Mouse (Mus musculus): ENCODE data around the gene Chst15. TPM values are rescaled to one million over a fixed set of nuclear protein-coding genes. Genes with fewer than 3 reads are reported as not detected.

Chst15 gene
- polyA plus RNA-seq, 1 experiment from 2014 or later = 13.1 TPM

DNA sequence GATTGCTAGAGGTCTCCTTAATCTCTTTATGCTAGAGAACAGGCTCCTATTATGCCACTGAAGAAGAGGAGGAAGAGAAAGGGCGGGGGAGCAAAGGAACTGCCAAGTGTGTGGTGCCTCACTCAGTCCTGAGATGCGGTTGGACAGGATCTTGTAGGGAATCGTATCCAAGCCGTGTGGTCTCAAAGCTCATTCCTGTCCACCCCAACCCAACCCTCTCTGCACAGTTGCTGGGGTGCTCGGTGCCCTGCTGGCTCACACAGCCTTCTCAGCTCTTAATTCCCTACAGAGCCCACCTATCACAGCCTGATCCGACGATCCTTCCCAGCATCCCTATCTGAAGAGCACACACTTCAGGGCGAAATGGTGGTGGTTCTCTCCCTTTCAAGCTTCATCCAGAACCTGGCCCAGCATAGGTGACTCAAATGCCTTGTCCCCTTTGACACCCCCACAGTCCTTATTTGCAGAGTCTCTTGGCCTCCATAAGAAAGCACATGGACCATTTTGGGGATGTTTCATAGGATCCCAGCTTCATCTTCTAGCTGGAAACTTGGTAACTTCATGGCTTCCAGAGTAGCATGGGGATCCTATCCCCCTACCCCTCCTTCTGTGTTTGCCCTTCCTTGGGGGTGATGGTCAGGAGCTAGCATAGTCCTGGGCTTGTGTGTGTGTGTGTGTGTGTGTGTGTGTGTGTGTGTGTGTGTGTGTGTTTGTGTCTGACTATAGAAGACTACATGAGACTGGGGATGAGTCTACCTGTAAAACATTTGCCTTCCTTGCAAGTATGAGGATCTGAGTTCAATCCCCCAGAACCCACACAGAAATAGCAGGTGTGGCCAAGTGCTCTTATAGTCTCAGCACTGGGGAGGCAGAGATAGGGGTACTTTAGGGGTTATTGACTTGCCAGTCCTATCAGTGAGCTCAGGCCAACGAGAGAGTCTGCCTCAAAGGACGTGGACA is 40.1 kb upstream of the Chst15 start:
- H3K9me3 ChIP-seq (ENCODE audit: control insufficient read depth, low read length) = no peaks in the 10 kb centered on the region
- no peak overlapping the region for H3K4me2 ChIP-seq (ENCODE audit: low read depth, low read length, severe bottlenecking)
- peaks cover 6% of the 10 kb centered on the region; the same call in 1 of the 2 replicates for H3K4me1 ChIP-seq (replicated peaks; ENCODE audit: control insufficient read depth, insufficient read depth, low read length)
- H3K4me3 ChIP-seq (ENCODE audit: low read depth, low read length) = no peak overlapping the region
- ATAC-seq (replicated peaks; ENCODE audit: low FRiP score) (no peak), DNase-seq (ENCODE audit: low spot score) (no peak)
- no peaks in the 10 kb centered on the region for H3K36me3 ChIP-seq (ENCODE audit: control insufficient read depth, insufficient read depth, low read length)
- no peaks in the 10 kb centered on the region for H3K27me3 ChIP-seq (ENCODE audit: control insufficient read depth, insufficient read depth, low read length)
- H3K27ac ChIP-seq (ENCODE audit: low read depth, low read length) = no peak overlapping the region
- H3K9ac ChIP-seq (ENCODE audit: low read length) = no peak overlapping the region
- 30% methylated on average over 10 of the region's 10 CpGs for WGBS

DNA sequence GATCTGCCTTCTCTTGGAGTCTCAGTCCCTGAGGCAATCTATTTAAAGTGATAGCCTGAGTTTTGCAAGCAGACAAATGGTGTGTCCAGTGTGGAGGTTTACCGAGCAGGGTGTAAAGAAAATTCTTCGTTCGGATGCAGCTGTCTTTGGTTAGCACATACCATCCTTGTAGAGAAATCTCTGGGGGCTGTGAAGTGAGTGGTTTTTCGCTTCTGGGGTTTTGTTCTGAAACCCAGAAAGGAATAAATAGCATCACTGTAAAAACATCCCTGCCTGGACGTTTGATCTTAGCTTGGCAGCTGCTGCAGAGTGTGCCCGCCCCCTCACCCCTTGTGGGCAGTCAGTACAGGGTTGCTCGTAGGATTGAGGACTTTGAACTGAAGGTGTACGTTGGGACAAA is 39.2 kb upstream of the Chst15 start:
- Histone ChIP-seq H3K9ac (ENCODE audit: low read length) (no peak overlapping the region), H3K4me2 (ENCODE audit: low read depth, low read length, severe bottlenecking) (no peak overlapping the region), H3K27ac (ENCODE audit: low read depth, low read length) (no peak overlapping the region), H3K27me3 (ENCODE audit: control insufficient read depth, insufficient read depth, low read length) (no peaks in the 10 kb centered on the region), H3K4me1 (replicated peaks; ENCODE audit: control insufficient read depth, insufficient read depth, low read length) (peaks cover 6% of the 10 kb centered on the region; the same call in 1 of the 2 replicates), H3K9me3 (ENCODE audit: control insufficient read depth, low read length) (no peaks in the 10 kb centered on the region), H3K36me3 (ENCODE audit: control insufficient read depth, insufficient read depth, low read length) (no peaks in the 10 kb centered on the region), H3K4me3 (ENCODE audit: low read depth, low read length) (no peak overlapping the region)
- WGBS = 22% methylated on average over 8 of the region's 8 CpGs
- ATAC-seq (replicated peaks; ENCODE audit: low FRiP score) (no peak), DNase-seq (ENCODE audit: low spot score) (no peak)

DNA sequence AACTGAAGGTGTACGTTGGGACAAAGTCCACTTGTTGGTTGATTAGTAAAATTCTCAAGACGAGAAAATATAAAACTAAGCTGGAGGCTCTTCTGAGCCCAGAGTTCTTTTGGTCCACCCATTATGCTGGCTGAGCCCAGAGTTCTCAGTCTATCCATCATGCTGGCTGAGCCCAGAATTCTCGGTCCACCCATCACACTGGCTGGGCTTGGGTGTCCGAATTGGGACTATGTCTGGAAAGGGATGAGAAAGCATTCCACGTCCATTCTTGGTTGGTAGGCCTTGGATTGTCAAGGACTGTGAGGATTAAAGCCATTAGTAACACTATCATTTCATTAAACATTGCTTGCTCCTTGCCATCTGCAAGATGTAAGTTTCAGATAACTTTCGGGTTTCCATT is 38.7 kb upstream of the Chst15 start:
- no peak for DNase-seq (ENCODE audit: low spot score)
- Histone ChIP-seq H3K9ac (ENCODE audit: low read length) (no peak overlapping the region), H3K4me2 (ENCODE audit: low read depth, low read length, severe bottlenecking) (no peak overlapping the region), H3K4me1 (replicated peaks; ENCODE audit: control insufficient read depth, insufficient read depth, low read length) (peaks cover 6% of the 10 kb centered on the region; the same call in 1 of the 2 replicates), H3K4me3 (ENCODE audit: low read depth, low read length) (no peak overlapping the region), H3K27ac (ENCODE audit: low read depth, low read length) (no peak overlapping the region), H3K27me3 (ENCODE audit: control insufficient read depth, insufficient read depth, low read length) (no peaks in the 10 kb centered on the region), H3K9me3 (ENCODE audit: control insufficient read depth, low read length) (no peaks in the 10 kb centered on the region), H3K36me3 (ENCODE audit: control insufficient read depth, insufficient read depth, low read length) (no peaks in the 10 kb centered on the region)
- WGBS = 69% methylated on average over 6 of the region's 6 CpGs
- no peak for ATAC-seq (replicated peaks; ENCODE audit: low FRiP score)

DNA sequence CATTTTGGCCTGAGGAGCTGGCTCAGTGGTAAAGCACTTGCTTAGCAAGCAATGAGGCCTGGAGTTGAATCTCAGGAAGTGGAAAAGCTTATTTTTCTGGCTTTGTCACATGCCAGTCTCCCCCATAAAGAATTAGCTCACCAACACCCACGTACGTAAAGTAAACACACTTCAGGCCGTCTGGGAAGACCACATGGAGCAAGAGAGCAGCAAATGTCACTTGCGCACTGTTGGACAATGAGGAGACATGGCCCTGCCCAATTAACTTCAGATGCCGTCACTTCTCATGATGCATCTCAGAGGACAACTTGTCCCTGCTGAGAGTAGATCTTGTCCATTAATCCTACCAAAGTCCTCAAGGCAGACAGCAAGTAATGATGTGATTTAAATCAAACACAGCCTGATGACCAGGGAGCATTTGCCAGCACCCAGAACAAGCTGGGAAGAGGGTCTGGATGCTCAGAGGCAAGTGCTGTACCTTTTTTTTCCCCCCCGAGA is 32.1 kb upstream of the Chst15 start:
- no peak overlapping the region for H3K27ac ChIP-seq (ENCODE audit: low read depth, low read length)
- H3K9ac ChIP-seq (ENCODE audit: low read length) = no peak overlapping the region
- no peak overlapping the region for H3K4me3 ChIP-seq (ENCODE audit: low read depth, low read length)
- DNase-seq (ENCODE audit: low spot score) (no peak), ATAC-seq (replicated peaks; ENCODE audit: low FRiP score) (no peak)
- no peaks in the 10 kb centered on the region for H3K36me3 ChIP-seq (ENCODE audit: control insufficient read depth, insufficient read depth, low read length)
- no peaks in the 10 kb centered on the region for H3K27me3 ChIP-seq (ENCODE audit: control insufficient read depth, insufficient read depth, low read length)
- no peaks in the 10 kb centered on the region for H3K4me1 ChIP-seq (replicated peaks; ENCODE audit: control insufficient read depth, insufficient read depth, low read length)
- no peaks in the 10 kb centered on the region for H3K9me3 ChIP-seq (ENCODE audit: control insufficient read depth, low read length)
- no peak overlapping the region for H3K4me2 ChIP-seq (ENCODE audit: low read depth, low read length, severe bottlenecking)
- 82% methylated on average over 6 of the region's 6 CpGs for WGBS

DNA sequence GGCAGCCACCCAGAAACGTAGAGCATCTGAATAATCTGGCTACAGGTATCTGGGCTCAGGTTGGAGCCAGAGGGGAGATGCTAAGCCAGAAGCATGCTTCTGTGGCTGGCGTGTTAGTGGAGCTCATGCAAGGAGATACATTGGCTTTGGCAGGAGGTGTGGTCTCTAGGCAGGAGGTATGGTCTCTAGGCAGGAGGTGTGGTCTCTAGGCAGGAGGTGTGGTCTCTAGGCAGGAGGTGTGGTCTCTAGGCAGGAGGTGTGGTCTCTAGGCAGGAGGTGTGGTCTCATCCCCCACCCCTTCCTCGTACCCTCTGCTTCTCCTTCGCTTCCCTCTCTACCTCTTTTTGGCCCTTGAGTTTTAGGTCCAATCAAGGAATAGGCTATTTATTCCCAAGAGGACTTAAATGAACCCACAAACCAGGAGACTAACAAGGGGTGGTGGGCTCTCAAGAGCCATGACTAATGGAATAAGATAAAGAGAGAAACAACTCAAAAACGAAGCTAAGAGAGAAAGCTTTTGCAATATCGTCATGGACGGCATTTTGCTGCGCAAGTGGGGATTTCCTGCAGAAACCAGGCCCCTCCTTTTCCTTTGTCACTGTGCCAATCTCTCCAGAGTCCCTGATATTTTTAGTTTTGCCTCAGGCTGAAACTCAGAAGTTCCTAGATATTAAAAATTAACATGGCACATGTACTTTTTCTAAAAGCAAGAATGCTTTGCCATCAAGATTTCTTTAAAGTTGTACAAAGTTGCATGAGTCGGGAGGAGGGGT is 30.4 kb upstream of the Chst15 start:
- no peak for ATAC-seq (replicated peaks; ENCODE audit: low FRiP score)
- H3K4me3 ChIP-seq (ENCODE audit: low read depth, low read length) = no peak overlapping the region
- no peak for DNase-seq (ENCODE audit: low spot score)
- 85% methylated on average over 9 of the region's 9 CpGs for WGBS
- H3K9me3 ChIP-seq (ENCODE audit: control insufficient read depth, low read length) = no peaks in the 10 kb centered on the region
- no peaks in the 10 kb centered on the region for H3K4me1 ChIP-seq (replicated peaks; ENCODE audit: control insufficient read depth, insufficient read depth, low read length)
- no peak overlapping the region for H3K9ac ChIP-seq (ENCODE audit: low read length)
- H3K27me3 ChIP-seq (ENCODE audit: control insufficient read depth, insufficient read depth, low read length) = no peaks in the 10 kb centered on the region
- no peaks in the 10 kb centered on the region for H3K36me3 ChIP-seq (ENCODE audit: control insufficient read depth, insufficient read depth, low read length)
- H3K4me2 ChIP-seq (ENCODE audit: low read depth, low read length, severe bottlenecking) = no peak overlapping the region
- no peak overlapping the region for H3K27ac ChIP-seq (ENCODE audit: low read depth, low read length)

DNA sequence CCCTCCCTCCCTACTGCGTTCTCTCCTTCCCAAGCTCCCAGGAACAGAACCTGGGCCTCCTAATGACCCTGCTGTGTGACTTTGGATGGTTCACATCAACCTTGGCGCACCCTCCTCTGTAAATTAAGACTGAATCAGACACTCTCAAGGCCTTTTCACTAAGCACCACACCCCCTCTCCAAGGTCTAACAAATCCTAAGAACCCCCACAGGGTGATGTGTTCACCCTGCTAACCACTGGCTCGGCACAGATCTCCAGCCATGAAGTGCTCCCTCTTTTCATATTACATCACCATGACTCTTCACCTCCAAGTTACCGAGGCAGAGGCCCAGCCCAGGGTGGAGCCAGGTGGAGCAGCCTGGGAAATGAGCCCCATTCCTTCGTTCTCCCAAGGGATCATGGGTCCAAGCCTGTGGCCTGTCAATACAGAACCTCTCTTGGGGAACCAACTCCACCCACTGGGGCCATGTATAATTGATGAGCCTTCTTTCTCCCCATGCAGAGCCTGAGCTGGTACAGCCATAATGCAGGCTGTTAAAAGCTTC is 28.6 kb upstream of the Chst15 start:
- no peaks in the 10 kb centered on the region for H3K4me1 ChIP-seq (replicated peaks; ENCODE audit: control insufficient read depth, insufficient read depth, low read length)
- no peak for ATAC-seq (replicated peaks; ENCODE audit: low FRiP score)
- WGBS = 72% methylated on average over 5 of the region's 5 CpGs

DNA sequence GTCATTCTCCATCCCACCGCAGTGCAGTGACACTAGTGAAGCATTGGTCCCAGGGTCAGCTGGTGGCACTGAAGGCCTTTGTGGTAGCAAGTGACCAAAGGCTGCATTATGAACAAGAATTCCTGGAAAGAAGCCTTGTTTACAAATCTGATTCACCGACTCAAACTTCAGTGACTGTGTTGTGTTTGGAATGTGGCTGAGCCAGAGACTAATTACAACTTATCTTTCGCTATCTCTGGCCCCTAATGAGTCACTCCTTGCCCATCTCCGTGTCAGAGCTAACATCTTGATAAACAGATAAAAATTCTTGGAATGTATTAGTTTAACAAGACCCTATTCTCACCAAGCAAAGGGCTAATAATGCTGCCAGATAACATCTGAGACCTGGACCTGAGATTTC is 27.6 kb upstream of the Chst15 start:
- ATAC-seq (replicated peaks; ENCODE audit: low FRiP score) = no peak
- Histone ChIP-seq H3K4me1 (replicated peaks; ENCODE audit: control insufficient read depth, insufficient read depth, low read length) (no peaks in the 10 kb centered on the region), H3K9me3 (ENCODE audit: control insufficient read depth, low read length) (no peaks in the 10 kb centered on the region), H3K9ac (ENCODE audit: low read length) (no peak overlapping the region), H3K4me3 (ENCODE audit: low read depth, low read length) (no peak overlapping the region), H3K36me3 (ENCODE audit: control insufficient read depth, insufficient read depth, low read length) (no peaks in the 10 kb centered on the region), H3K4me2 (ENCODE audit: low read depth, low read length, severe bottlenecking) (no peak overlapping the region), H3K27me3 (ENCODE audit: control insufficient read depth, insufficient read depth, low read length) (no peaks in the 10 kb centered on the region), H3K27ac (ENCODE audit: low read depth, low read length) (no peak overlapping the region)
- WGBS = 86% methylated on average over 4 of the region's 4 CpGs
- DNase-seq (ENCODE audit: low spot score) = no peak

More for the DNA sequence above, 28.6 kb upstream of the Chst15 start:
- Histone ChIP-seq H3K27me3 (ENCODE audit: control insufficient read depth, insufficient read depth, low read length) (no peaks in the 10 kb centered on the region), H3K4me3 (ENCODE audit: low read depth, low read length) (no peak overlapping the region), H3K36me3 (ENCODE audit: control insufficient read depth, insufficient read depth, low read length) (no peaks in the 10 kb centered on the region), H3K4me2 (ENCODE audit: low read depth, low read length, severe bottlenecking) (no peak overlapping the region), H3K9me3 (ENCODE audit: control insufficient read depth, low read length) (no peaks in the 10 kb centered on the region), H3K27ac (ENCODE audit: low read depth, low read length) (no peak overlapping the region), H3K9ac (ENCODE audit: low read length) (no peak overlapping the region)
- no peak for DNase-seq (ENCODE audit: low spot score)

DNA sequence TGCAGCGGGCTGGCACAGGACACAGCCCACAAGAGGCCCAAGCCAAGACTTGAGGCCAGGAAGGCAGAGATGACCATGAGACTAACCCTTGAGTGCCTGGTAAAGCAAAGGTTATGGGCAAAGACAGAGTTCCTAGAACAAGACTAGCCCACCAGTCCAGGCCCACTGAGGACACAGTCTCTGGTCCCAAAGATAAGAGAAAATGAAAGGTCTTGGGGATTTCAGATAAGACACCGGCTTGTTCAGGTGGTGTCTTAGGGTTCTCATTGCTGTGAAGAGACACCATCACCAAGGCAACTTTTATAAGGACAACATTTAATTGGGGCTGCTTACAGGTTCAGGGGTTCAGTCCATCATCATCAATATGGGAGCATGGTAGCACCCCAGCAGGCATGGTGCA is 26.9 kb upstream of the Chst15 start:
- Histone ChIP-seq H3K36me3 (ENCODE audit: control insufficient read depth, insufficient read depth, low read length) (no peaks in the 10 kb centered on the region), H3K9me3 (ENCODE audit: control insufficient read depth, low read length) (no peaks in the 10 kb centered on the region), H3K4me3 (ENCODE audit: low read depth, low read length) (no peak overlapping the region), H3K4me1 (replicated peaks; ENCODE audit: control insufficient read depth, insufficient read depth, low read length) (no peaks in the 10 kb centered on the region), H3K4me2 (ENCODE audit: low read depth, low read length, severe bottlenecking) (no peak overlapping the region), H3K27me3 (ENCODE audit: control insufficient read depth, insufficient read depth, low read length) (no peaks in the 10 kb centered on the region), H3K9ac (ENCODE audit: low read length) (no peak overlapping the region), H3K27ac (ENCODE audit: low read depth, low read length) (no peak overlapping the region)
- no peak for ATAC-seq (replicated peaks; ENCODE audit: low FRiP score)
- no peak for DNase-seq (ENCODE audit: low spot score)
- WGBS = 91% methylated on average over 2 of the region's 2 CpGs
